Mouse (Mus musculus) layer of hippocampus, adult 18-20 months (tissue): ENCODE data around the gene Sart3. TPM values are rescaled to one million over a fixed set of nuclear protein-coding genes. Genes with fewer than 3 reads are reported as not detected.

Experiments
- total RNA-seq, 2 experiments: library from RNA; stranded (reverse); gene quantifications; 2 replicates each; pipeline ENCODE4 v1.2.3; 2021

Gene Sart3
- total RNA-seq, 2 experiments from 2014 or later = 48.3 to 49.3 TPM

Other genes with a start within 250 kb of the Sart3 start
- 1 to 10 TPM; 4.6 to 4.8 TPM for gene Cmklr1, start 122.1 kb downstream of the Sart3 start, total RNA-seq
- gene 1700069L16Rik, start 47.7 kb downstream of the Sart3 start, total RNA-seq = not detected
- 10 to 100 TPM; 13.4 to 14.1 TPM for gene Ficd, start 36.7 kb downstream of the Sart3 start, total RNA-seq
- 100 to 1,000 TPM; 128 to 132 TPM for gene Iscu, start 238 bp upstream of the Sart3 start, total RNA-seq
- gene Tmem119, start 28.0 kb upstream of the Sart3 start, total RNA-seq = 10 to 100 TPM; 25.9 to 29.0 TPM
- 10 to 100 TPM; 34.7 to 38.4 TPM for gene Selplg, start 60.1 kb upstream of the Sart3 start, total RNA-seq
- gene Coro1c, start 136.2 kb upstream of the Sart3 start, total RNA-seq = 10 to 100 TPM; 88.6 to 88.7 TPM
- 10 to 100 TPM; 27.5 to 29.2 TPM for gene Ssh1, start 221.4 kb upstream of the Sart3 start, total RNA-seq
- not detected for gene Dao, start 231.2 kb upstream of the Sart3 start, total RNA-seq